Mouse (Mus musculus) G1E (cell line): ENCODE measurements at regions not wholly inside any gene's neighbourhood (a gene's known extent, or its start where the extent isn't known, plus 50 kb on each side); places are given as distances from the start of the nearest gene placed in this dataset.

Experiments
- CTCF ChIP-seq: IDR thresholded peaks from 2 replicates; pipeline ENCODE4 v1.5.1; 2012; ENCODE audit warnings: low read depth, low read length, inconsistent platforms, mixed read lengths
- GATA1 ChIP-seq: IDR thresholded peaks from 2 replicates; pipeline ENCODE4 v1.6.1; 2012; ENCODE audit warnings: borderline replicate concordance, low read length, inconsistent platforms, mixed read lengths
- GATA2 ChIP-seq: IDR thresholded peaks from 2 replicates; pipeline ENCODE4 v1.6.1; 2012; ENCODE audit warnings: low read depth, low read length, inconsistent platforms, borderline replicate concordance
- POLR2AphosphoS5 ChIP-seq: IDR thresholded peaks from 2 replicates; pipeline ENCODE4 v1.6.1; 2012; ENCODE audit warnings: low read depth, low read length, inconsistent platforms; ENCODE audit not compliant: insufficient replicate concordance
- TAL1 ChIP-seq: conservative IDR thresholded peaks from 2 replicates; pipeline ENCODE4 v1.6.1; 2012; ENCODE audit warnings: low read depth, low read length, inconsistent platforms, mixed read lengths

- TF ChIP-seq CTCF, result no peak
- no peak for TF ChIP-seq GATA1
- no peak for TF ChIP-seq POLR2AphosphoS5
- TF ChIP-seq TAL1, result no peak
- no peak for TF ChIP-seq GATA2
These were observed 59.5 kb upstream of the Rassf8 start for GRCm38 (mm10) chr6:145687073-145687472.
